Mouse (Mus musculus): ENCODE data around the gene F5.

DNA sequence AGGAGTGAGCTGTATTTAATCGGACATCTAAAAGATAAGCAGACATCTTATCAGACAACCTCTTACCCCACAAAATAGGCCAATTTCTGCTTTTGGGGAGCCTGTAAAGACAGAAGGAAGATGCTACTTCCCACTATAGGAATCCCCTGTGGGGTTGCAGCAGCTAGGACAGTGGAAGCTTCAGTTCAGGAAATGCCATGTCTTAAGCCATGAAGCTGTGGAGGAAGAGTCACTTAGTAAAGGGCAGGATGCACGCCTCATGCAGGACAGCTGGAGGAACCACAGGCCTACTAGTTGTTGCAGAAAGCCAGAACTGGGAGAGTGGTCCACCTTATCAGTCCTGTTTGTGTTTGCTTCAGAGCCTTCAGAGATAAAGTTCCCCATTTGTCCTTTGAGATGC is 18.8 kb downstream of the F5 start:
- TF ChIP-seq CTCF (conservative IDR thresholded peaks at IDR 0.05; ENCODE audit: low read length) (no peak), NANOG (IDR thresholded peaks at IDR 0.05; ENCODE audit: borderline replicate concordance, low read length) (no peak)

Measured in E14TG2a.4 (cell line).